Mouse (Mus musculus) right cerebral cortex, postnatal 25 days (tissue): ENCODE data around the gene Cdc42ep3.

Source experiments
- DNase-seq: peaks from one replicate; pipeline ENCODE4 v3.0.0; 2022

The Cdc42ep3 gene

GRCm38 (mm10) chr17:79343334-79343946 is 11.5 kb downstream of the Cdc42ep3 start:
- no peak for DNase-seq

DNA sequence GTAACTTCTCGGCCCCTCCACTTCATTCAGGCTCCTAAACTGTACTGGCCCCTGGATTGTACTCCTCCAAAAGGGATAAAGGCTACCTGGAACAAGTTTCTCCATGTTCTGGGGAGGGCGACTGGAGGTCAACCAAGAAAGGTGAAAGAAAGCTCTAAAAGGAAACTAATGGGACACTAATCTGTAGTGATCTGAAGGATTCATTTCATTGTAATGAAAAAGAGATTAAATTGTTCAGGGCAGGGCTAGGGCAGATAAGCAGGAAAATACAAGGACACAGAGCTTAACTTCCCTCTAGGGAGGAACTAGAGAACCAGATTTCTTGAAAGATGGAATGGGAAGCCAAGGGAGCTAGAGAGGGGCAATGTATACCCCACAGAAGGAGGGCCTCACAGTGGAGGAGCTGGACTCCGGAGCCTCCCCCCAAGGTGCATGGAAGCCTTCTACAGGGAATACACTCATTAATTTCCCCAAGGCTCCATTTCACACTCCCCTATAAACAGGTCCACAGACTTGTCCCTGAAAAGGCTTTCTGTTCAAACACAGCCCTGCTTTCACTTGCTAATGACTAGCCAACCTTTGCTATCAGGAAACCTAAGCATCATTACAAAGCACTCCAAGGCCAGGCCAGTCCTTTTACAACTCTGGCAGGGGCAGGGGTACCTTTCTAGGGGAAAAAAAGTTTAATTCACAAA is 12.1 kb downstream of the Cdc42ep3 start:
- DNase-seq, result no peak

- no peak for DNase-seq
Measured at GRCm38 (mm10) chr17:79341946-79342470, 12.9 kb downstream of the Cdc42ep3 start.

- DNase-seq, result no peak
Measured at GRCm38 (mm10) chr17:79337494-79337893, 17.4 kb downstream of the Cdc42ep3 start.

DNA sequence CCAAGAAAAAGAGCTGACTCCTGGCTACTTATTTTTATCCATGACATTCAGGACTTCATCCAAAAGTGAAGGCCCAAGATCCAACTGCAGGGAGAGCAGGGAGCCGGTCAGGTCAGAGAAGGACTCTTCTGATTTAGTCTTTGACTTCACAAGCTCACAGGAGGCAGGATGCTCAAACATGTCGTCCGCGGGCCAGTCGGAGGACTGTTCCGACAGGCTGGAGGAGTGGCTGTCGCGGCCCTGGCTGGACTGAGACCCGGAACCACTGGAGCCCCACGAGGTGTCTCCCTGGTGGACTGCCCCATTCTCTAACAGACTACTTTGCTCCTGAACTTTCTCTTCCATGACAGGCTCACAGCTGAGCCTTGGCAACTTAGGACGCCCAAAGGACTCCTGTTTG is 20.2 kb downstream of the Cdc42ep3 start:
- DNase-seq, result no peak

GRCm38 (mm10) chr17:79333650-79334049 is 21.2 kb downstream of the Cdc42ep3 start:
- DNase-seq, result no peak

- DNase-seq, result no peak
Measured at GRCm38 (mm10) chr17:79332864-79333263, 22.0 kb downstream of the Cdc42ep3 start.

DNA sequence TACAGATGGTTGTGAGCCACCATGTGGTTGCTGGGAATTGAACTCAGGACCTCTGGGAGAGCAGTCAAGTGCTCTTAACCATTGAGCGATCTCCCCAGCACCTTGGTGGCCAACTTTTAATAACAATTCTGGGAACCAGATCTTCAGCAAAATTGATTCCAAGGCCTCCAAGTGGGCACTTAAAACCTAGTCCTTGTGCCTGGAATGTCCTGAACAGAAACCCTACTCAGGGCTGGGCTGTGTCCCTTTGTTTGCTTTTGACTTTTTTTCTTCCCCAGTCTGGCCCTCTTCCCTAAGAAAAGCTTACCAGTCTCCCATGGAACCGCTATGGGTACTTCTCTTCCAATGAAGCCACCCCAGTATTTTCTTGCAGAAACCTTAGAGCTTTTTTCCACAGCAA is 24.5 kb downstream of the Cdc42ep3 start:
- DNase-seq, result no peak

DNA sequence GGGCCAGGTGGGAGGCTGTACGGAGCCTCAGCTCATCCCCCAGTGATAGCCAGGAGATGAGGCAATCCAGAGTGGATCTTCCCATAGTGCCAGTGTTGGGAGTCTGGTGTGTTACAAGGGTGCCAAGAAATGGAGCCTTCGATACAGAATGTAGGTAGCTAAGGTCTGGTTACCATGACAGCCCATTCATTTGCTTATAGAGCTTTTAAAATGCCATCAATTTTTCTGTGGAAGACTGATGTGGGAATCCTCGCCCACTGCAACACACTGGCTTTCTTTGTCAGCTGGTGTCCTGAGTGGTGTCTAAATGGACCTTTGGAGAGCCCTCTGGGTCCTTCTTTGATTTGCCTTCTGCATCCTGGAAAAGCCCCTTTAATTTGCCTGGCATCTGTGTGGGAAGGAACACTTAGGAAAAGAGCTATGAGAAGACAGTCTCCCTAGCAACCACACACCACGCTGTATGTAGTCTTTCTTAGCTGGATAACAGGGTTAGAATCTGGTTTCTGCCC is 28.0 kb downstream of the Cdc42ep3 start:
- peak; percentile 50 for DNase-seq

DNA sequence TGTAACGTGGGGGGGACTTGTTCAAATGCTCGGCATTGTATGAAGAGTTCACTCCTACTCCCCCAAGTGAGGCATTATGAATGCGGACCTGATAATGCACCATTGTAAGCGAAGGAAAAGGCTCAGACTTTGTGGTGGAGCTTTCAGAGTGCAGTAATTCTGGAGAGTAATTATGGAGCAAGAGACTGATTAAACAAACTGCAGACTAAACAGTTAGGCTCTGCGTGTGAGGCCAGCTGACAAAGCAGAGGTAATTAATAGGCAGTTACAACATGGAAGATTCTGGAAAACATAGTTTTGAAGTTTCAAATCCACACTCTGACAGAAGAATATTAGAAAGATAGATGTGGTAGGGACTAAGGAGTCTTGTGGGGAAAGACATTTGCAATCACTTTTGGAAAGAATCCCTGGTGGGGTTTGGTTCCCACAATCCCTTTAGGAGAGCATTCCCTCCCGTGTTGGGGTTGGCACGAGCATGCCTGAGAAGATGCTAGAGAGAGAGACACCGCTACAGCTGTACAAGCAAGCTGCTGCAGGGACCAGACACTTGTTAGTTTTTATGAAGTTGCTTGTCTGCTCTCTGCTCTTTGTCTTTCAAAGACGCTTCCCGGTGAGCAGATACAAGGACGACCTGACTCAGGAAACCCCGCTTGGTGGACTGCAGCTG is 37.7 kb downstream of the Cdc42ep3 start:
- no peak for DNase-seq

DNA sequence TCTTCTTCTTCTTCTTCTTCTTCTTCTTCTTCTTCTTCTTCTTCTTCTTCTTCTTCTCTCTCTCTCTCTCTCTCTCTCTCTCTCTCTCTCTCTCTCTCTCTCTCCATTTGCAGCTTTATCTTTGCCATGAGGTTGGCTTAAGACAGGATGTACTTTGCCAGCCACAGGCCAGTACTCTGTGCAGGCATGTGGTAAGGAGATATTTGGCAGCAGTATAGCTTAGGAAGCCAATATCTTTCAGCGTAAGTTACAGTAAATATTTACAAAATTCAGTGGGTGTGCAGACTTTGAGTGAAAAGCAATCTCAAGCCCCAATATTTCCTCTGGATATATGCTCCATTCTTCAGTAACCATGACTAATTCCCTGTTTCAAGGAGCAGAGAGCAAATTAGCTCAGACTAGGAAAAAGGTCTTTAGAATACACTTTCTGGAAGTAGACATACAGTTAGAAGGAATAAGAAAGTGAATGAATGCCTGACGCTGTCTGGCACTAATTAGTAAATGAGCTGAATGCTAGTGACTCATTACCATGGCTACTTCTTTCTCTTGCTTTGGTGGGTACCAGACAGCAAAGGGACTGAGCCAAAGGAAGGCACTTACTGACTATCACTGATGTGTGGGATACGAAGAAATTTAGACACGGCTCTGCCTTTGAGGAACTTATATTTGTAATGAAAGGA is 39.3 kb downstream of the Cdc42ep3 start:
- DNase-seq, result no peak

GRCm38 (mm10) chr17:79310465-79310864 is 44.4 kb downstream of the Cdc42ep3 start:
- DNase-seq, result no peak

GRCm38 (mm10) chr17:79309506-79309905 is 45.4 kb downstream of the Cdc42ep3 start:
- DNase-seq, result no peak

- DNase-seq, result no peak
Measured at GRCm38 (mm10) chr17:79305644-79306043, 49.2 kb downstream of the Cdc42ep3 start.

- DNase-seq, result no peak
Measured at GRCm38 (mm10) chr17:79303744-79304497, 51.0 kb downstream of the Cdc42ep3 start.

DNA sequence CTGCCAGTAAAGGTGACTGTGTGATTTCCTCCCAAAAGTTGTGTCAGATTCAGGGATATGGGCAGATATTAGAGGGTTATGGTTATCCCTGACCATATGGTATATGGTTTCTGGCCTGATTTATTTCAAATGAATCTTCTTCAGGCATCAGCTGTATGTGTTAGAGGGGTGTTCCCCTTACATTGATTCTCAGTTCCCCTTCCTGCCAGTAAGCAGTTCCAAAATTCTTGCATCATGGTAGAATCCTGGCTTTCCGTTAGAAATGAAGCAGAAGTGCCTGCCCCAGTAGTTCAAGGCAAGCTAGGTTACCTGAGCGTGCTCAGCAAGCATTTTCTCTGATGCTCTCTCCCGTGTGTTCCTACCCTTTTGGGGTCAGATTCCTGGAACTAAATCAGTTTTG is 51.7 kb downstream of the Cdc42ep3 start:
- no peak for DNase-seq

- DNase-seq, result no peak
Measured at GRCm38 (mm10) chr17:79299925-79300324, 55.0 kb downstream of the Cdc42ep3 start.

GRCm38 (mm10) chr17:79298968-79299367 is 55.9 kb downstream of the Cdc42ep3 start:
- no peak for DNase-seq

GRCm38 (mm10) chr17:79295926-79296325 is 59.0 kb downstream of the Cdc42ep3 start:
- no peak for DNase-seq

DNA sequence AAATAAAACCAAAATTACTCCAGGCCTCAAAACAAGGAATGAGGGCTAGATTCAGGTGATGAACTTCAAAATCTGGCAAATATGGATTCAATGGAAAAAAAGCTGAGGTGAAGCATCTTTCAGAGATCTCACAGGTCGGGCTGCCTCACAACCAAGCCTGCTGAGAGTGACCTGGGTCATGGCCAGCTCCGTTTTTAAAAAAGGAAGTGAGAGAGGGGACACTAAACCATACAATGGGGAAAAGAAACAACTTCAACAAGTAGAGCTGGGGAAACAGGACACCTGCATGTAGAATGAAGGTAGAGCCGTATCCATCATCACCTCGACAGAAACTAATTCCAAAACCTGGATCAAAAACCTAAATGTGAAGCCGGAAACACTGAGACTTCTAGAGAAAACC is 63.2 kb downstream of the Cdc42ep3 start:
- DNase-seq, result no peak

DNA sequence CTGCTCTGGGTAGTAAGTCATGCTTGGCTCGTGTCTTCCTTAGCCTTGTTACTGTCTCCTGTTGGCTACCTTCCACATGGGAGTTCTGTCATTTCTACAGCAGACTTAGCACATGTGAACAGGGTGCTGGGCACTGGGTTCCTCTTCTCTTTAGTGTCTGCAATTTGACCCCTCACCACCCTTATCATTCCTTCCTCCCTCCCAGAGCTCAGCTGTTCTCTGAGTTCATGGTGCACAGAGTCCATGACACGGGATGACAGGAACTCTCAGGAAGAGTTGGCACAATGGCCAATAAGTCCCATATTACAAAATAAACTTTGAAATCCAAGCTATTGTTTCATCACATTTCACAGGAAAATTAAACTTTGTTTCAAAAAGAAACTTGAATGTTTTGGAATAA is 64.2 kb downstream of the Cdc42ep3 start:
- no peak for DNase-seq

DNA sequence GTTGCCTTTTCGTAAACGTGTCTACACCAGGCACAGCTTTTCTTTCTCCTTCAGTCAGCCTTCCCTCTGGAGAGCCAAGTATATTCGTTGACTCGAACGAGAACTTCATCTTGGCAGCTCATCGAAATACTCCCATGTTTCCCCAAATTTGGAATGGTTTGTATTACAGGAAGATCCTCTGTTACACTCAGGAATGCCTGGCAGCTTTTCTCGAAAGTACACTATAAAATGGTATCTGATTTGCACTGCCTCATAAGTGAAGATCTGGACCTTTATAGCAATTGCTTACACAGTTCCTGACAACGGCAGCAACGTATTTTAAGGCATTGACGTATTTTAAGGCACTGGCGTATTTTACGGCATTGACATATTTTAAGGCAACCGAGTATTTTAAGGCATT is 67.6 kb downstream of the Cdc42ep3 start:
- DNase-seq, result no peak
